Mouse (Mus musculus) cerebellum, adult 2 months (tissue): ENCODE data around the gene Scamp3.

Source experiments
- CTCF ChIP-seq: fragments of 200-500 bp; IDR thresholded peaks from 2 replicates; pipeline ENCODE4 v1.5.1; 2011; ENCODE audit warnings: low read depth, mild to moderate bottlenecking, control low read depth, low read length, moderate library complexity, borderline replicate concordance; ENCODE audit not compliant: insufficient read depth
- POLR2A ChIP-seq: fragments of 200-500 bp; IDR thresholded peaks from 2 replicates; pipeline ENCODE4 v1.6.1; 2011; ENCODE audit warnings: low read length, control low read depth, borderline replicate concordance; ENCODE audit not compliant: insufficient read depth

- no peak for TF ChIP-seq CTCF
- TF ChIP-seq POLR2A, result peak; percentile 63; the same call in 1 of the 2 replicates
Measured at GRCm38 (mm10) chr3:89213803-89214530, 36.7 kb downstream of the Scamp3 start.
